Mouse (Mus musculus) lung, embryonic 16.5 days (tissue): Measurements from ENCODE around the gene Sbk3. TPM values are rescaled to one million over a fixed set of nuclear protein-coding genes. Genes with fewer than 3 reads are reported as not detected.

Source experiments
- ATAC-seq: fragments of 200-750 bp; cut with Nextera tagmentation; 2 replicates; pipeline ENCODE4 v1.8.0; 2017; ENCODE audit warnings: low read depth, mild to moderate bottlenecking, moderate library complexity
- H3K27ac ChIP-seq: fragments of 300-500 bp; sonication (generic); 2 replicates; pipeline ENCODE4 v1.5.1; 2014; ENCODE audit warnings: mild to moderate bottlenecking, control low read depth, low read length
- H3K27me3 ChIP-seq: fragments of 300-500 bp; sonication (generic); 2 replicates; pipeline ENCODE4 v1.6.1; 2014; ENCODE audit warnings: low read depth, low read length, mixed read lengths; ENCODE audit not compliant: control insufficient read depth, insufficient read depth
- H3K36me3 ChIP-seq: fragments of 300-500 bp; sonication (generic); 2 replicates; pipeline ENCODE4 v1.6.1; 2014; ENCODE audit warnings: low read length; ENCODE audit not compliant: control insufficient read depth, insufficient read depth
- H3K4me1 ChIP-seq: fragments of 300-500 bp; sonication (generic); replicated peaks from 2 replicates; pipeline ENCODE4 v1.6.1; 2014; ENCODE audit warnings: low read length, mixed read lengths; ENCODE audit not compliant: control insufficient read depth, insufficient read depth
- H3K4me2 ChIP-seq: fragments of 300-500 bp; sonication (generic); 2 replicates; pipeline ENCODE4 v1.6.1; 2014; ENCODE audit warnings: low read depth, low read length, control low read depth
- H3K4me3 ChIP-seq: fragments of 300-500 bp; sonication (generic); 2 replicates; pipeline ENCODE4 v1.5.1; 2014; ENCODE audit warnings: mild to moderate bottlenecking, low read length, control low read depth
- H3K9ac ChIP-seq: fragments of 300-500 bp; sonication (generic); 2 replicates; pipeline ENCODE4 v1.6.1; 2014; ENCODE audit warnings: low read length, control low read depth
- H3K9me3 ChIP-seq: fragments of 300-500 bp; sonication (generic); 2 replicates; pipeline ENCODE4 v1.6.1; 2016; ENCODE audit warnings: low read length; ENCODE audit not compliant: control insufficient read depth
- whole genome bisulfite sequencing: fragments of 180-500 bp; shearing (Covaris S2); extraction: QIAGEN DNeasy Blood & Tissue Kit; methylation state at CpG from one replicate; pipeline ENCODE4 v1.1.7; 2014; 5-methylcytosine and 5-hydroxymethylcytosine counted together
- polyA plus RNA-seq: library from polyadenylated mRNA; unstranded; fragments of >200 nt; fragmentation: Nextera tagmentation; extraction: Ambion mirVana; gene quantifications from 2 replicates; pipeline ENCODE4 v1.2.1, GENCODE M21; 2015

Gene Sbk3
- polyA plus RNA-seq, 1 experiment from 2014 or later: 0.72 TPM

DNA sequence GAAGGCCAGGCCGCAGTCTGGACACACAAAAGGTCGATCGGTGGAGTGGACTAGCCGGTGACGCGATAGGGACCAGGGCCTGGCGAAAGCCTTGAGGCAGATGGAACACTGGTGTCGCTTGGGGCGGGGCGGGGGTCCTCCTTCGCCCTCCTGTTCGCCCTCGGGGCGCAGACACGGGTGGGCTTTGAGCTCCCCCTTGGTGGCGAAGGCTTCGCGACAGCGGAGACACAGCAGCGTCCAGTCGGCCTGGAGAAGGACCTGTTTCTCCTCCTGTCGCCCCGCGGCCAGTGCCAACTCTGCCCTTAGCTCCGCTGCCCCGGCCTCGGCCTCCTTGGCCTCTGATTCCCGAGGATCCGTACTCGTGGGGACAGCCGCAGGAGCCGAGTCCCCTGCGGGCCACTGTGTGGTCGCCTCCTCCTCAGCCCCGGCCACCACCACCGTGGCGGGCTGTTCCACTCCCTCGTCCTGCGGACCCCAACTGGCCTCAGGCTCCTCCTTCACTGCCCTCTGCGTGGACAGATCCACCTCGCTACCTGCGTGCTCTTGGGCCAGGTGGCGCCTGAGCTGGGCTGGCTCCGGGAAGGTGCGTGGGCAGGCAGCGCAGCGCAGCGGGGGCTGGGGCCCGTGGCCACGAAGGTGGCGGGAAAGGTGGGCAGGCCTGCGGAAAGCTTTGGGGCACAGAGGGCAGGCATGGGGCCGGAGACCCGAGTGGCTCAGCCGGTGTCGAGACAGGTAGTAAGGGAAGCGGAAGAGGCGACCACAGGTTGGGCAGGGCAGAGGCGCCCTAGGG lies 23.2 kb upstream of the Sbk3 start:
- Histone ChIP-seq H3K4me2 (peak overlapping the region; percentile 60; the same call in 1 of the 2 replicates), H3K27me3 (no peaks in the 10 kb centered on the region; the same call in 1 of the 2 replicates), H3K9me3 (0 out of 2 replicates have a peak, but pooled peaks cover 2% of the 10 kb centered on the region), H3K9ac (0 out of 2 replicates have a peak overlapping the region, but pooled peaks have one; percentile 79), H3K36me3 (peaks cover 21% of the 10 kb centered on the region), H3K4me3 (no peak overlapping the region), H3K27ac (no peak overlapping the region), H3K4me1 (peaks cover 16% of the 10 kb centered on the region; the same call in 1 of the 2 replicates)
- WGBS: 55% methylated on average over 57 of the region's 59 CpGs
- ATAC-seq: no peak

DNA sequence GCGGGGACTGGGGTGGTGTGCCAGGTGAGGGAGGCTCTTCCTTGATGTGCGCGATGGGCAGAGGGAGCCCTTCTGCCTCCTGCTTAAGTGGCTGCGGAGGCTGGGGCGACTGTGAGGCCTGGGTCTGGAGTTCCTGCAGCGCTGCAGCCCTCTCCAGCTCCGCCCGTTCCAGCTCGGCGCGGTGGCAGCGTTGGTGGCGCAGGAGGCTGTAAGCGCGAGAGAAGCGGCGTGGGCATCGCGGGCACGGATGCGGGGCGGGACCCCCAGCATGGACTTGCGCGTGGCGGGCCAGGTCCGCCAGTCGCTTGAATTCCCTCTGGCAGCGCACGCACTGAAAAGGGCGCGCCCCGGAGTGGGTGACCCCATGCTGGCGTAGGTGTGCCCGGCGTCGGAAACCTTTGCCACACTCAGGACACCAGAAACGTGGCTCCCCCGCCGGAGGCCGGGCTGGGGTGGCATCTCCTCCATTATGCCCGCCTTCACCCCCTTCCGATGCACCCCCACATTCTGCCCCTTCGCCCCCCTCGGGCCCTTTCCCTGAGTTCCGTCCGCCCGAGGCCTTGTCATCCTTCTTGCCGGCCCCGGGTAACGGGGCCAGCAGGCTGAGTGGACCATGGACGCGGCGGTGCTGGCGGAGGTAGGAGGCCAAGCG lies 22.5 kb upstream of the Sbk3 start:
- H3K9me3 ChIP-seq: 0 out of 2 replicates have a peak, but pooled peaks cover 2% of the 10 kb centered on the region
- H3K27ac ChIP-seq: no peak overlapping the region
- H3K4me1 ChIP-seq: peaks cover 16% of the 10 kb centered on the region; the same call in 1 of the 2 replicates
- H3K4me2 ChIP-seq: no peak overlapping the region
- H3K9ac ChIP-seq: no peak overlapping the region
- ATAC-seq: no peak
- WGBS: 56% methylated on average over 55 of the region's 55 CpGs
- H3K27me3 ChIP-seq: no peaks in the 10 kb centered on the region; the same call in 1 of the 2 replicates
- no peak overlapping the region for H3K4me3 ChIP-seq
- H3K36me3 ChIP-seq: peaks cover 21% of the 10 kb centered on the region

GRCm38 (mm10) chr7:4988250-4988649 lies 17.3 kb upstream of the Sbk3 start:
- H3K9me3 ChIP-seq: no peaks in the 10 kb centered on the region
- 0 out of 2 replicates have a peak, but pooled peaks have one; percentile 45 for ATAC-seq

DNA sequence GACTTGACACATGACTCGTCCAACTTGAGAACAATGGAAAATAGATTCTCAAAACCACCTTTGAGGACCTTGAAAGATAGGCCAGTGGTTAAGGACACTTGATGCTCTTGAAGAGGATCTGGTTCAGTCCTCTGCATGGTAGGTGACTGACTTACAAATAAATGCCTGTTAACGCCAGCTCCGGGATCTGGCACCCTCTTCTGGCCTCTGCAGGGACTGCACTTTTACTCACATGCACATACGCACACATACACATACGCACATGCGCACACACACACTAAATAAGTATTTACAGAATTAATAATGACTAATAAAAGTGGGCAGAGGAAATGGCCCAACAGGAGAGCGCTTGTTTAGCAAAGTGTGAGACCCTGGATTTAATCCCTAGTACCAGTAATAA lies 5.9 kb upstream of the Sbk3 start:
- WGBS: 89% methylated on average over 7 of the region's 7 CpGs
- no peak for ATAC-seq

More at GRCm38 (mm10) chr7:4988250-4988649, 17.3 kb upstream of the Sbk3 start:
- Histone ChIP-seq H3K27me3 (no peaks in the 10 kb centered on the region), H3K4me3 (no peak overlapping the region), H3K27ac (no peak overlapping the region), H3K9ac (no peak overlapping the region), H3K4me2 (no peak overlapping the region), H3K36me3 (peaks cover 13% of the 10 kb centered on the region), H3K4me1 (no peaks in the 10 kb centered on the region)
- WGBS: 17% methylated on average over 2 of the region's 2 CpGs

GRCm38 (mm10) chr7:4975455-4975854 lies 4.5 kb upstream of the Sbk3 start:
- Histone ChIP-seq H3K27me3 (no peaks in the 10 kb centered on the region), H3K27ac (no peak overlapping the region)
- WGBS: 39% methylated on average over 4 of the region's 4 CpGs

More for the DNA sequence above, 5.9 kb upstream of the Sbk3 start:
- no peak overlapping the region for H3K4me2 ChIP-seq
- no peaks in the 10 kb centered on the region for H3K27me3 ChIP-seq
- peaks cover 3% of the 10 kb centered on the region; the same call in 1 of the 2 replicates for H3K4me1 ChIP-seq
- no peaks in the 10 kb centered on the region for H3K36me3 ChIP-seq
- no peak overlapping the region for H3K27ac ChIP-seq
- no peak overlapping the region for H3K4me3 ChIP-seq
- no peak overlapping the region for H3K9ac ChIP-seq
- H3K9me3 ChIP-seq: no peaks in the 10 kb centered on the region

DNA sequence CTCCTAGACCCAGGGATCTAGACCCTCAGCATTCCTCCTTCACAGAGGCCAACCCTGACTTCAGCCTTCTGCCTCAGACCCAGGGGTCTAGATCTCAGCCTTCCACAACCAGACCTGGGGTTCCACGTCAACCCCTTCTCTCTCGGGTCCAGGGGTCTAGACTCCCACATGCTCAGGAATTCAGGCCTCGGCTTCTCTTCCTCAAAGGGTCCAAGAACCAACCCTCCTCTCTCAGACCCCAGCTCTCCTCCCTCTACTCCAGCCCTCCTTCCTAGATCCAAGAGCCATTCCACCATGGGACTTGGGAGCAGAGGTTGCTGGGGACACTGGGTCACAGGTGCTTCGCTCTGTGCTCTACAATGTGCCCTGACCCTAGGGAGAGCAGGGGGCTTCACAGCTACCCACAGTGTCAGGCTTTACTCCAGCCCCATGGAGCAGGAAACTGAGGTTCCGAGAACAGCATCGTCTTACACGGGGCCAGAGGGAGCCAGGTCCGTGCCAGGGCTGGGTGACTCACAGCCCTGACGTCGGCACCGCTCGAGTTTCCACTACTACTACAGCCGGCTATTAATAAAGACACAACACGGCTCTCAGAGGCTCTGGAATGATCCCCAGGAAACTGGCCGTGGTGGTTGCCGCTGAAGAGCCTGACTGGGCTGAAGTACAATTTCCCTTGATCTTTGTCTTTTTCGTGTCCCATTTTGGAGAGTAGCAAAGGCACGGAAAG lies 1.5 kb upstream of the Sbk3 start:
- no peaks in the 10 kb centered on the region for H3K27me3 ChIP-seq
- H3K27ac ChIP-seq: peak overlapping the region; percentile 76
- H3K36me3 ChIP-seq: no peaks in the 10 kb centered on the region
- H3K4me3 ChIP-seq: no peak overlapping the region
- H3K9ac ChIP-seq: no peak overlapping the region
- peaks cover 3% of the 10 kb centered on the region; the same call in 1 of the 2 replicates for H3K4me1 ChIP-seq
- no peak overlapping the region for H3K4me2 ChIP-seq
- H3K9me3 ChIP-seq: no peaks in the 10 kb centered on the region
- WGBS: 60% methylated on average over 18 of the region's 18 CpGs
- peak; percentile 32; the same call in 1 of the 2 replicates for ATAC-seq

More at GRCm38 (mm10) chr7:4975455-4975854, 4.5 kb upstream of the Sbk3 start:
- Histone ChIP-seq H3K4me1 (peaks cover 3% of the 10 kb centered on the region; the same call in 1 of the 2 replicates), H3K9ac (no peak overlapping the region), H3K9me3 (no peaks in the 10 kb centered on the region), H3K4me3 (no peak overlapping the region), H3K36me3 (no peaks in the 10 kb centered on the region), H3K4me2 (no peak overlapping the region)
- ATAC-seq: no peak

DNA sequence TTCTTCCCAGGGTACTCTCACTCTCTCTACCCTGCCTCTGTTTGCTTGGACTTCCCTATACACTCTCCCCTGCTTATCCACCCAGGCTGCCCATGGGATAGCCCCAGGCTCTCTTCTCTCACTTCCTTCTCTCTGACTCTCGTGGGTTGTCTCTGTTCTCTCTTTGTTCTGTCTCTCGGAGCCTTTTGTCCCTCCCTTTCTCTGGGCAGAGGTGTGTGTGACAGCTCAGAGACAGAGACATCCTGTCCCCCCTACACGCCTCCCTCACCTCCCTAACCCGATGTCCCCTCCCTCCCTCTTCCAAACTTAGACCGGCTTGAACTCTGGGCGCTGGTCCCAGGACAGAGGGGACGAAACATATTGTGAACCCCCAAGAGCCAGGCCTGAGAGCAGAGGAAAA lies 742 bp upstream of the Sbk3 start:
- Histone ChIP-seq H3K27me3 (no peaks in the 10 kb centered on the region), H3K4me2 (no peak overlapping the region), H3K4me1 (peaks cover 3% of the 10 kb centered on the region; the same call in 1 of the 2 replicates), H3K36me3 (no peaks in the 10 kb centered on the region), H3K4me3 (no peak overlapping the region), H3K9ac (no peak overlapping the region), H3K27ac (peak overlapping the region; percentile 76), H3K9me3 (no peaks in the 10 kb centered on the region)
- peak; percentile 90 for ATAC-seq
- WGBS: 13% methylated on average over 7 of the region's 7 CpGs

DNA sequence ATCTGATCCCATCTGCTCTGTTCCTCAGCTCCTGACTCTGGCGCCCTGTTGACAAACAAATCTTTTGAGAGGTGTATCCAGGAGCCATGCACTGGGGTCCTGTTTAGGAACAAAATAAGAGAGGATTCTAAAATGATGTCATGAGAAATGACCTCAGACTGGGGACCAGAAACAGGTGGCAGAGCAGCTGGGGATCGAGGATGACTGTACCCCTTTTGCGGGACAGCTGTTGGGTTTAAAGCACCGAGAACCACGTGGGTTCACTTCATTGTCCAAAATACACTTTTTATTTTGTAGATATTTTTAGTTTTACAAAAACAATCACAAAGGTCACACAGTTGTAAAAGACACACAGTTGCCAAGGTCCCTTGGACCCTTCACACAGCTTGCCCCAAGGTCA lies 6.0 kb downstream of the Sbk3 start:
- no peak for ATAC-seq
- no peak overlapping the region for H3K27ac ChIP-seq
- 0 out of 2 replicates have a peak, but pooled peaks cover 2% of the 10 kb centered on the region for H3K4me1 ChIP-seq
- no peak overlapping the region for H3K4me2 ChIP-seq
- H3K9me3 ChIP-seq: no peaks in the 10 kb centered on the region
- WGBS: 73% methylated on average over 5 of the region's 5 CpGs
- no peak overlapping the region for H3K9ac ChIP-seq
- H3K36me3 ChIP-seq: no peaks in the 10 kb centered on the region
- no peaks in the 10 kb centered on the region for H3K27me3 ChIP-seq
- no peak overlapping the region for H3K4me3 ChIP-seq
